Mouse (Mus musculus) kidney, postnatal 36 days (tissue): ENCODE data around the gene Tex2.
A peak's percentile ranks its signal among the peaks of the same experiment; 100 is the strongest.

Experiments
- DNase-seq, 2 experiments: peaks; one replicate each; pipeline ENCODE4 v3.0.0; 2021 to 2022; ENCODE audit warnings: mixed read lengths in 2 of 2

Gene Tex2

GRCm38 (mm10) chr11:106482867-106483266 is 130.4 kb downstream of the Tex2 start:
- no peak for DNase-seq

DNA sequence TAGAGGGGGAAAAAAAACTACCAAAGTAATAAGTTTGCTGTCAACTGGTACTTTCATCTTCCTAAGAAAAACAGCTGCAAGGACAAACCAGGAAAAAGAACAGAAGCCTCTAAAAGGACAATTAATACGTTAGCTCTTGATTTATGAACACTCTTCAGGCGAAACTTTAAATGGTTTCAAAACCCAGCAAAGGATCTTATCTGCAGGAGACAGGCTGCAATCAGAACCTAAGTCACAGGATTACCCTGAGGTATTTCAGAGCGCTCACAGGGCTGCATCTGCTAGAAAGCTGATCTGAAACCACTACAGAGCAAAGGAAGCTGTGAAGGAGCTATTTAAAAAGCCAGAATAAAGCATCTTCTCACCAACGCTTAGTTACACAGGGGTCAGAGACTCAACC is 131.6 kb downstream of the Tex2 start:
- no peak for DNase-seq

DNA sequence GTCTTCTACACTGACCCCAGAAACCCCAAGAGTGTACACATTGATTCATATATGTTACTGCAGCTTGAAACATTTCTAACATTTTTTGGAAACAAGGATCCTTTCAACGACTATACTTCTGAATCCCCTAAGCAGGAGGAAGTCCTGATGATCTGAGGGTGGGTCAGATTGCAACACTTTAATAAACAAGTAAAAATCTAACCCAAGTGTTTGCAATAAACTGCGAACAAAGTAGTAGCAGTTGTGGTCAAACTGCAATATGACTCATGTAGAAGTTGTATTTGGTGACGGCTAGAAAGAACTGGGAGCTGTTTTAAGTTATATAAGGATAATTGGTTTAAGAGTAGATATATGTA is 132.7 kb downstream of the Tex2 start:
- DNase-seq = no peak

- peak; percentile 19 to 24 for DNase-seq
These were observed 133.3 kb downstream of the Tex2 start for GRCm38 (mm10) chr11:106479619-106480529.

- DNase-seq = no peak
These were observed 134.5 kb downstream of the Tex2 start for GRCm38 (mm10) chr11:106478745-106479144.

- DNase-seq = no peak
These were observed 135.6 kb downstream of the Tex2 start for GRCm38 (mm10) chr11:106477505-106478160.

GRCm38 (mm10) chr11:106475309-106475708 is 137.9 kb downstream of the Tex2 start:
- DNase-seq = no peak

- DNase-seq = no peak
These were observed 141.6 kb downstream of the Tex2 start for GRCm38 (mm10) chr11:106471629-106472028.

DNA sequence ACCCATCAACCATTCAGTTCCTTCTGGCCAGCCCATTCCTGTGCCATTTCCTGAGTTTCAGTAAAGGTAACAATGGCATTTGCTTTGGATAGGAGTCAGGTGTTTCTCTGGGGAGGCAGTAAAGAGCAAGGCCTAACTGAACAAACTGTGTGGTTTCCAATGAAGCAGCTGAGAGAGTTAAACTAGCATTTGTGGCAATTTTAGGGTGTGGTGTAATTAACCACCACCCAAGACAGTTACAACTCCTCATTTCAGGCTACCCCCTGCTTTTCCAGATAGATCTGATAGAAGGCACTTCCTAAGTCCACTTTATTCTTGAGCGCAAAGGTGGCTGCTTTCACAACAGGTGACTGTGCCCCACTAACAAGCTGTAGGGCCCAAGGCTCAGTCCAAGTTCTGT is 144.7 kb downstream of the Tex2 start:
- no peak for DNase-seq

DNA sequence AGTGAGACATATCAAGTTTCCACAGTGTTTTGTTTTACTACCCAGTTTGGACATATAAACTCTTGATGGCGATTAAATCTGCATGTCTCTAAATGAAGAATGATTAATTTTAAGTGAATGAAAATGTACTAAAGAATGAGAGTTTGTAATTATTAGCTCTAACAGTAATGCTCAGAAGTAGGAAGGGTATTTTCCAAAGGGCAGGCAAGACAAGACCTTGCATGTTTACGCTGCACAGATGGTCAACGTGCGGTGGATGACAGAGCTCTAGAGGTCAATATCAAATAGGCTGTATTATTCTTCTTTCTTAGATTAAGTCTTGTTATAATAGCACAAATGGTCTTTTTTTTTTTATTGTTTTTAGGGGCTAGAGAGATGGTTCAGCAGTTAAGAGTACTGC is 147.3 kb downstream of the Tex2 start:
- DNase-seq = no peak

GRCm38 (mm10) chr11:106465545-106465903 is 147.7 kb downstream of the Tex2 start:
- DNase-seq = no peak

DNA sequence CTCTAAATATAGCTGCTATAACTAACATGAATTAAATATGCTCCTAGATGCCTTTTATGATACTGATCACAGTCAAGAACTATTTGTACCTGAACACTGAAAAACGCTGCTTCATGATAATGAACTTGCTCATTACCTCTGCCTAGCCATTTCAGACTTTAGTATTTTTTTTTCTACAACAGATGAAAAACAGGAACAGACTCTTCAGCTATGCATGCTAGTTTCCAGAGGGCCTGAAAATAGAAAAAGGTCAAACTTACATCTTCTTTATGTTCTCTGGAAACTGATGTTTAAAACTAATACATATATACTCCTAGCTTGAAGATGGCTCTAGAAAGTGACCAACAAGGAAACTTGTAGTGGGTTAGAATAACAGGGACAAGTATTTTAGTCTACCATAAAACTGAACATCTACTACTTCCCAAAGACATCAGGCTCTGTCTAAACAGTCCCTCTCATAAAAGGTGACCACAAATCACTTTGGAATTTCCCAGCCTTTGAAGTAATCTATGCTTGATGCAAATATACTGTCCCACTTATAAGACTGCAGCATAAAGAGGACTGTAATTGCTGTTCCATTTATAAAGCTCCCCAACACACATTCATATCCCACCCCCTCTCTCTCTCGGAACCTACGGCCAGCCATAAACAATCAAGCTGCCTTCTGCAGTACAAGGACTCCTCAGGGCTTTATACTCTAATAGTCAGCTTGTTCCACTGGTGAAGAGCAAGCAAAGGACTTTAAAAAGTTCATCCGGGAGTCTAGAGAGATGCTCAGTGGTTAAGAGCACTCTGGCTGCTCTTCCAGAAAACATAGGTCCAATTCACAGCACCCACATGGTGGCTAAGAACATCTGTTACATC is 148.3 kb downstream of the Tex2 start:
- no peak for DNase-seq

DNA sequence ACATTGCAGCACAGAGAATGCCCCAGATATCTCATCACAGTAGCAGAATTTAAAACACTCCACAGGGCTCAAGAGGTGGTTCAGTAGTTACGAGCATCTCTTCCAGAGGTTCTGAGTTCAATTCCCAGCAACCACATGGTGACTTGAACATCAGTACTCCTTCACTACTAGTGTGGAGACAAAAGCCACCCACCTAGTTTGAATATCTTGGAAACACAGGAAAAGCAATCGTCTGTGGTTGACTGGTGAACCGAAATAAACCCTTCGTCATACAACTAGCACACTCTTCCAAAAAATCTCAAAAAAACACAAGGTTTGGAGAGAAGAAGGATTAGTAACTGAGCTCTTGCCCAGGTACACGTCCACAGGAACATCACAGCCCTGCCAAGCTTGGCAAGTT is 149.4 kb downstream of the Tex2 start:
- DNase-seq = no peak

DNA sequence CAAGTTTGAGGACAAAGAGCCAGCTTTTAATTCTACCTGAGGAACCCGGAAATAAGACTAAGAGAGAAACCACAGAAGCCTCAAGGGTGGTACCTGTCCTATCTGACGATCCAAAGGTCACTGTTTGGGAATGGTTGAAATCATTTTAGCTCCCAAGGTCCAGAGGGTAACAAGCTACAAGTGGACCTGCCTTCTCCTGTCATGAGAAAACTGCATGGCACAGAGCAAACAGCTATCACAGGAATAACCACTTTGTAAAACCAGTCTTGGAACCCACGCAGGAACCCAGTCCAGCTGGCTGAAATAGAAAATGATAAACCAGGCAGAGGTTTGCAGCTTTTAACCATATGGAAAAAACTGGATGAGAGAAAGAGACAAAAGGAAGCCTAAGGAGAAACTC is 150.9 kb downstream of the Tex2 start:
- DNase-seq = no peak

DNA sequence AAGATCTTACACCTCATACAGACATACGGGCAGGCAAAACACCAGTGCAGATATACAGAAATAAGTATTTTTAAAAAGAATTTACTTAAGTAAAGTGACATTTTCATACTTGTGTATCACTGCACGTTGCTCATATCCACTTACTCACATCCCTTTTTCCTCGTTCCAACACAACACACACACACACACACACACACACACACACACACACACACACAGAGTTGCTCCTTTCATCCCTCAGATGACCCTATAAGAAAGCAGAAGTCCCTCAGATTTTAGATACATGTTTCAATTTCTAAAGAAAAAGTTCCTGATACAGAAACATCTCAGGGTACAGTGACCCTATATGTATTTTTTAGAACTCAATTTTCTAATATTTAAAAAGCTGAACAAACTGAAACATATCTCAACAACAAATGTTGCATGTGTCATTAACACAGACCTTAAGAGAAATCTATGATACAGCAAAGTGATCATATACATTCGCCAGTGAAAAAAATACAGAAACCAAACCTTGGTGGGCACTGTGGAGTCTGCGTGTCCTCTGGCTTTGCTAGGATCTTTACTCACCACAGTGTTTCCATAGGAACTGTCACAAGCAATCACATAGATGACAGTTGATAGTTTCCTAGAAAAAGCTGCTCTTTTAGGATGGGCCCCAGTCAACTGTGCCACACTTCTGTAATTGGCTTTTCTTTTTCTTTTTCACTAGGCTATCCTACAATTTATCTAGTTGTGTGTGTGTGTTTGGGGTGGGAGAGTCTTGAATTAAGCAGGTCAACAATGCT is 151.9 kb downstream of the Tex2 start:
- no peak for DNase-seq

DNA sequence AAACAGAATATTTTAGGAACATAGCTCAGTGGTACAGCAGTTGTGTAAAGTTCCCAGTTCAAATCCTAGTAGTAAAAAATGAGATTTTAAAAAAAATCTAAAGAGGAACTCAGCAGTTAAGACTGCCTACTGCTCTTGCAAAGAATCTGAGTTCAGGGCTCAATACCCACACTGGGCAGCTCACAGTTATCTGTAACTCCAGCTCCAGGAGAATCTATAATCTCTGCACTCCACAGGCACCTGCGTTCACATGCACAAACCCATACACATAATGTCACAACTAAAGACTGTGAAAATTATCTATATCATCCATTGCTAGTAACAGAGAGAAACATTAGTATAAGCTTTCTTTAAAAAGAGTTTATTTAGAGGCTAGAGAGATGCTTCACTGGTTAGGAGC is 152.6 kb downstream of the Tex2 start:
- no peak for DNase-seq

- no peak for DNase-seq
These were observed 154.7 kb downstream of the Tex2 start for GRCm38 (mm10) chr11:106458540-106458939.
